Mouse (Mus musculus): ENCODE results near the gene Eif4e. TPM values are rescaled to one million over a fixed set of nuclear protein-coding genes. Genes with fewer than 3 reads are reported as not detected.
"Not testable (repeated sequence)": the region's sequence is repeated elsewhere in the genome, so short reads cannot be mapped to it uniquely, and the experiment has no call there.

The Eif4e gene
- total RNA-seq, 1 experiment from 2014 or later: 66.1 TPM

DNA sequence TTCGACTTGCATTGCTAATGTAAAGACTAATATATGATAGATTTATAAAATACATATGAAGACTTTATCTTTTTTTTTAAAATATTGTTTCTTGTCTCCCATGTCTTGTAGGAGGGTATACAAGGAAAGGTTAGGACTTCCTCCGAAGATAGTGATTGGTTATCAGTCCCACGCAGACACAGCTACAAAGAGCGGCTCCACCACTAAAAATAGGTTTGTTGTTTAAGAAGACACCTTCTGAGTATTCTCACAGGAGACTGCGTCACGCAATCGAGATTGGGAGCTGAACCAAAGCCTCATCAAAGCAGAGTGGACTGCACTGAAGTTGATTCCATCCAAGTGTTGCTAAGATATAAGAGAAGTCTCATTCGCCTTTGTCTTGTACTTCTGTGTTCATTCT, 29.3 kb downstream of the Eif4e start:
- ATAC-seq (ENCODE audit: extremely low read depth, insufficient number of reproducible peaks, low FRiP score, poor library complexity, severe bottlenecking): not testable (repeated sequence)

DNA sequence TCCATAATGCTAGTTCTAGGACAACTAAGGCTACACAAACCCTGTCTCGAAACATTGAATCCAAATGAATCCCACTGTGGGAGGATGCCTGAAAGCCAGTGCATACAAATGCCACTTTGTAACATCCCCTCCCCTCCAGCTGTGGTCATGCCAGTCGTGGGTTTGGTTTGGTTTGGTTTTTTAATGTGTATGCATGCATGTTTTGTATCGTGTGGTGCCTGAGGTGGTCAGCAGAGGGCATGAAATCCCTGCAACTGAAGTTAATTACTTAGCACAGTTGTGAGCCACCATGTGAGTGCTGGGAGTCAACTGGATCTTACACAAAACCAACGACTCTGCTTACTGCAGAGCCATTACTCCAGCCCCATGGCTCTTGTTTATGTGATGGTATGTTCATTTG, 32.5 kb downstream of the Eif4e start:
- ATAC-seq (ENCODE audit: extremely low read depth, insufficient number of reproducible peaks, low FRiP score, poor library complexity, severe bottlenecking): no peak

DNA sequence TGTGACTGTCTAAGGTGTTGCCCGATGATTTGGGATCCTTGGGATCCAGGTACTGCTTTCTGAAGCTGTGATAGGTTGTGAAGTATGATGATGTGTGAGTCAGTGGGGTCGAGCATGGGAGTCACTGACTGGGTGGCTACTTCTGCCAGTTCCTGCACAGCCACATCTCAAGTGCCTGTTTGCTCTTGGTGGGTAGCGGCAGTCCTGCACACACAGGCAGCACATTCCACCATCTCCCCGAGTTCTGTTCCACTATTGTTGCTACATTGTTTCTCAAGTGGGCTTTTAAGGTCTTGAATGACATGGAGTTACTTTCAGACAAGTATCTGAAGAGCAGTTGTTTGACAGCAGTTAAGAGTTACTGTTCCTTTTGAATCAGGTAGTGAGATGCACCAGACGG, 34.3 kb downstream of the Eif4e start:
- no peak for ATAC-seq (ENCODE audit: extremely low read depth, insufficient number of reproducible peaks, low FRiP score, poor library complexity, severe bottlenecking)

DNA sequence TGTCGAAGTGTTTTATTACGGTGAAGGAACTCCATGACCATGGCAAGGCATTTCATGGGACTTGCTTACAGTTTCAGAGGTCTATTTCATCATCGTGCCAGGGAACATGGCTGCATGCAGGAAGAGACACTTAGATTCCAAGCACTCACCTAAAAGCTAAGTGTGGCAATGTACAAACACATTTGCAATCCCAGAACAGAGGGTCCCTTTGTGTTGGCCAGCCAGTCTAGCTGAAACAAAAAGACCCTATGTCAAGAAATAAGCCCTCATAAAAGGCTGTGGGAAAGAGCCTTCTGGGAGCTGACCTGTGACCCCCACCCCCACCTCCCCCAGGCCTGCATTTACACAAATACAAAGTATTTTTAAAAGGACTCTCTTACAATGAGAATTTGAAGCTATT, 34.9 kb downstream of the Eif4e start:
- no peak for ATAC-seq (ENCODE audit: extremely low read depth, insufficient number of reproducible peaks, low FRiP score, poor library complexity, severe bottlenecking)

DNA sequence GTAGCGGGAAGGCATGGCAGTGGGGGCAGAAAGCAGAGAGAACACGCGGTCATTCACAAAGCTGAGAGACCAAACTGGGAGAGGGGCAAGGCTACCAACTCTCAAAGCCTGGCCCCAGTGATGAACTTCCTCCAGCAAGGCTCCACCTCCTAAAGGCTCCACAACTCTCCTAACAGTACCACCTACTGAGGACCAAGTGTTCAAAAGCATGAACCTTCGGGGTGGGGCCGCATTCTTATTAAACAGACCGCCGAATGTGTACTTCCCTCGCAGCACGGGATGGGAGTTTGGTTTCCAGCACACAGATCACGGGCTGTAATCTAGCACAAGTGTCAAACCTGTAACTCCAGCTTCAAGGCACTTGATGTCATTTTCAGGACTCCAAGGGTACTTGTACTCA, 52.9 kb downstream of the Eif4e start:
- ATAC-seq (ENCODE audit: extremely low read depth, insufficient number of reproducible peaks, low FRiP score, poor library complexity, severe bottlenecking): no peak

DNA sequence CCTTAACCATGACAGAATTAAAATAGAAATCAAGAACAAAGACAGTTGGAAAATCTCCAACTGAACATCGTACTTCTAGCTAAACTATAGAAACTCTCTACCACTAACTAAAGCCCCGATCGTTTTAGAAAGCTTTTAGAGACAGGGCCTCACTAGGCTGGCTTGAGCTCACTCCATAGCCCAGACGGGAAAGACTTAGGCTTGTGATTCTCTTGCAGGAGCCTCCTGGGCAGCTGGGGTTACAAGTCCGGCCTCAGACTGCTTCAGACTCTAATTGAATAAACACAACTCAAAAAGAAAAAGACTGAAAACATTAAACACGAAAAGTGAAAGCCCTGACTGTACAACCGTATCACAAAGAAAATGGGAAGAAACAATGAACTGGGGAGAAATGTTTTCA, 60.2 kb downstream of the Eif4e start:
- no peak for ATAC-seq (ENCODE audit: extremely low read depth, insufficient number of reproducible peaks, low FRiP score, poor library complexity, severe bottlenecking)

DNA sequence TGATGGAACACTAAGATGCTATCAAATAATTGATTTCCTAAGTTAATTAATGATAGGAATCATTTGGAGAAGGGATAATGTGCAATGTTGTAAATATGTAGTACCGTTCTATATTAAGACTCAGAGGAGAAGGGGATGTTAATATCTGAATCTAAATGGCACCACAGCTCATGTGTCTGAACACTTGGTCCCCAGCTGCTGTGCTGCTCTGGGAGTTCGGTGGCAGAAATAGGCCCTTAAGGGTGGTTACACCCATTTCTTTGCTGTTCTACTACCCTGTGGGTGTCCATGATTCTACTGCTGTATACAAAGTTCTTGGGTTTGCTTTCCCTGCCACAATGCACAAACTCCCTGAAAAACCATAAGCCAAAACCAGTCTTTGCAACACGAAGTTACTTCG, 61.2 kb downstream of the Eif4e start:
- no peak for ATAC-seq (ENCODE audit: extremely low read depth, insufficient number of reproducible peaks, low FRiP score, poor library complexity, severe bottlenecking)

DNA sequence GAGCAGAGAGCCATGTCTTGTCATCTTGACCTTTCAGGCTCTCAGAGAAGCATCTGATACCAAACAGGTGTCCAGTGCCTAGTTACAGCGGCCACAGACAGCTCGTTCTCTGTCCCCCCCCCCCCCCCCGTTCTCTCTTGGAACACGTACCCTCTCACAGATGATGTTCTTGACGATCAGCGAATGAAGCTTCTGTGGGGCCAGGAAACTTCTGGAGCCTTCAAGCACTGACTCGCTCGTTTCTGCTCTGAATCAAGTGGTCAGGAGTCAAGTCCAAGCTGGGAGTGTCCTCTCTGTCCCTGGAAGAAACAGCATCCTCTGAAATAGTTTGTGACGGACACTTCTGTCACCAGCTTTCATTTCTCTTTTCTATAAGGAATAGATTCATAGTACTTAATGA, 62.0 kb downstream of the Eif4e start:
- ATAC-seq (ENCODE audit: extremely low read depth, insufficient number of reproducible peaks, low FRiP score, poor library complexity, severe bottlenecking): no peak

DNA sequence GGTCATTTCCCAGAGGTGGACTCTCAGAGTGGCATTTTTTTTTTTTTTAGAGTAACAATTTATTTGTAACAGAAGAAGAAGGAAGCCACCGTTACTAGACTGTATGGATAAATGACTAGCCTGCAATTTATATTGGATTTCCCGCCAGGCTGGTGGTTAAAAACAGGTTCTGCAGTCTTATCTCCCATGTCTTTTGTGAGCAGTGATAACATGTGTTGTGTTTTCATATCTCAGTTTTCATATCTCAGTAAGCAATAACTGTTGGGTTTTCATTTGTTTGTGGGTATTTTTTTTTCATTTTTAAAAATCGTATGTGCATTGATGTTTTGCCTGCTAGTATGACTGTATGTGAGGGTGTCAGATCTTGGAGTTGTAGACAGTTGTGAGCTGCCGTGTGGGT, 65.0 kb downstream of the Eif4e start:
- ATAC-seq (ENCODE audit: extremely low read depth, insufficient number of reproducible peaks, low FRiP score, poor library complexity, severe bottlenecking): no peak

DNA sequence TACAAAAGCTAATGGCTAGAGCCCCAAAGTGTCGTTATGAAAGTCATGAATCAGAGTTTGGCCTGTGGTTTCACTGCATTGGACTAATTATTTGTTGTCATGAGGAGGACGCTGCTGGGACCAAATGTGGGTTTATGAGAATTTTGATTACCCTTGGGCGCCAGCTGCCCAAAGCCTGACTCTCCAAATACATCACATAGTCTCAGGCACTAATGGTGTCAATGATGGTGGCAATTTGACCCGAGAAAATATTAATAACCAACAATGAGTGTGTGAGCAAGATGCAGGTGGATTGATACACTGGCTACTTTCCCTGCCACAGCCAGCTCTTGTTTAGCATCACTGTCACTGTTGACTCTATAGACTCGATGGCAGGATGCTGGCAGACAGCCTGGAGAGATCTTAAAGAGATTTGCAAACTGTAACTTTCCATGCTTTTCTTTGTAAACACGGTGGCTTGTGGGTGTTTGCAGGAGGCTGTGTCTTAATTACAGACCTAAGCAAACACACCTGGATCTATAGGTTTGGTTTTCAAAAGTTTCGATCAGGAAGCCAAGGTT, 65.9 kb downstream of the Eif4e start:
- ATAC-seq (ENCODE audit: extremely low read depth, insufficient number of reproducible peaks, low FRiP score, poor library complexity, severe bottlenecking): no peak

DNA sequence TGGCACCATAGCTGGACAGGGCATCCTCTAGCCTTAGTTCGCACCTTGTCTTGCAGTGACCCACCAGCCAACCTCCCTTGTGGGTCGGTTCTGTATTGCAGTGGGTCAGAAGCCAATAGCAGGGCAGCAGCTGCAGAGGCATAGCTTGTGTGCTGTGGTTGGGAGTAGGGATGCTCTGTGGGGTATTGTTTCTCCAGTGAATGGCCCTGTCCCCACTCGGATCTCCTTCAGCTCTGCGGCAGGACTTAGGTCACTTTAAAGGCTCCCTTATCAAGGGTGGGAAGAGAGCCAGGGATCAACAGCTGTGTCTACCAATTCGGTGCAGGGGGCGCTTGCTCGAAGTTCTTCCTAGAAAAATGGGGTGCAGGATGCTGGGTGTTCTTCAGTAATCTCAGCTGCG, 67.2 kb downstream of the Eif4e start:
- no peak for ATAC-seq (ENCODE audit: extremely low read depth, insufficient number of reproducible peaks, low FRiP score, poor library complexity, severe bottlenecking)

DNA sequence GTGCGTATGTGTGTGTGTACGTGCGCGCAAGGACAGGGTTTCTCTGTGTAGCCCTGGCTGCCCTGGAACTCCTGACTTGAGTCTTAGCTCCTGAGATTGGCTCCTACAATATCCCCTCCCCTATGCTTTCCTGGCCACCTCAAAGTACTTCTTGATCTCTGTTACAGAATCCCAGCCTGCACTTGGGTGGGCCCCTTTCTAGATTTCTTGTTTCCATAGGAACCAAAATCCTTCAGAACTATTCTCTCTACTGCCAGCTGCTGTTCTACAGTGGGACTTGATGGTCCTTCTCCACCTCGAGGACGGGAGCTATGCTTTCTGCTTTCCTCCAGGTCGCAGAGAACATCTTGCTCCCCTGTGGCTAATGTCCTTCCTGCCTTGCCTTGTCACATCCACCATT, 67.9 kb downstream of the Eif4e start:
- no peak for ATAC-seq (ENCODE audit: extremely low read depth, insufficient number of reproducible peaks, low FRiP score, poor library complexity, severe bottlenecking)

DNA sequence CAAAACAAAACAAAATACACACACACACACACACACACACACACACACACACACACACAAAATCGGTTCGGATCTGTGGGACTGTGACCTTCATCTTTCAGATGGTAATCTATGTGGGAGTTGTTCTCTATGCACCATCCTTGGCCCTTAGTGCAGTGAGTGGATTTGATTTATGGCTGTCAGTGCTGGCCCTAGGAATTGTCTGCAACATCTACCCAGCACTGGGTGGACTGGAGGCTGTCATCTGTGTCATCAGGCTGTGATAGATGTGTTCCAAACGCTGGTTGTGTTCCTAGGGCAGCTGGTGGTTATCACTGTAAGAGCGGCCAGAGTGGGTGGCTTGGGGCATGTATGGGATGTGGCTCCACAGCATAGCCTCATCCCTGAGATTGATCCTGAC, 75.1 kb downstream of the Eif4e start:
- ATAC-seq (ENCODE audit: extremely low read depth, insufficient number of reproducible peaks, low FRiP score, poor library complexity, severe bottlenecking): no peak

DNA sequence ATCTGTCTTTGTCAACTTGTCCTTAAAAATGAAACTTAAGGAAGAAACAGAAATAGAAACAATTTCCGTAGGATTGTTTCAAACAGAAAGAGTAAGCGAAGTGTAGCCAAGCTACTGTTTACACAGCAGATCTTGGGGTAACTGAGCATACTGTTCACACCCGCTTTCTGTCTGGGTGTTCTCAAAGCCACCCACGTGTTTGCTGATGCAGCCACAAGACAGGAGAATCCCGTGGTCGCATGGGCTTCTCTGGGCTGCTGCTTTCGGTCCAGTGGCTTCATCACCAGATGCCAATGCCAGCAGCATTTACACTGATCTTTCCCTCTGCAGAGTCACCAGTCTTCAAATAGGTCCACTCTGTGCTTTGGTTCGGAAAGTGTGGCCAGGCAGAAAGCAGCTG, 79.2 kb downstream of the Eif4e start:
- no peak for ATAC-seq (ENCODE audit: extremely low read depth, insufficient number of reproducible peaks, low FRiP score, poor library complexity, severe bottlenecking)

DNA sequence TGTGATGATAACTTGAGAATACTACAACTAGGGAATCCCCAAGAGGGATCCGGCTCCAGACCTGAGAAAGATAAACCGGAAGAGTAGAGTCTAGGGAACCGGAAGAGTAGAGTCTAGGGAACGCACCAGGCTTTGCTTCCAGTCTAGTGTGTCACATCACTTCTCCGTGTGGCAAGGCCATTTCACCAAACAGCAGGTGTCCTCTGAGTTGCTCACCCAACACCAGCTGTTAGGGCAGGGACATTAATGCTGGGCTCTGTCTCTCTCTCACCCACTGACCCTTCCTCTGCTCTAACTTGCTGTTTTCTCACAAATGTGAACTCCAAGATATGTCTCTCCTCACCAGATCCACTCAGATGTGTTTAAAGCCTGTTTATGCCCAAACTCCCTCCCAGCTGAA, 82.7 kb downstream of the Eif4e start:
- no peak for ATAC-seq (ENCODE audit: extremely low read depth, insufficient number of reproducible peaks, low FRiP score, poor library complexity, severe bottlenecking)

Other genes starting within 250 kb of the Eif4e start
- gene Adh6a, start 212.9 kb upstream of the Eif4e start, total RNA-seq (2017): 0.37 and 0.81 TPM in 2 replicates
- gene Adh6b, start 184.4 kb upstream of the Eif4e start, total RNA-seq (2017): not detected in 2 replicates
- not detected in 2 replicates for gene Adh4, start 110.7 kb upstream of the Eif4e start, total RNA-seq (2017)
- 69.0 and 70.9 TPM in 2 replicates for gene Adh5, start 83.1 kb upstream of the Eif4e start, total RNA-seq (2017)
- 50.1 and 56.8 TPM in 2 replicates for gene Metap1, start 36.7 kb upstream of the Eif4e start, total RNA-seq (2017)
- 19.9 and 20.4 TPM in 2 replicates for gene Tspan5, start 216.0 kb downstream of the Eif4e start, total RNA-seq (2017)

Data from neutrophil, adult 5-6 weeks (primary cell).